Mouse (Mus musculus) embryonic facial prominence, embryonic 12.5 days (tissue): ENCODE data around the gene Pkn3. TPM values are rescaled to one million over a fixed set of nuclear protein-coding genes. Genes with fewer than 3 reads are reported as not detected.
A peak's percentile ranks its signal among the peaks of the same experiment; 100 is the strongest.

Experiments used
- ATAC-seq: fragments of 200-750 bp; cut with Nextera tagmentation; 2 replicates; pipeline ENCODE4 v1.8.0; 2017; ENCODE audit not compliant: insufficient number of reproducible peaks, insufficient read depth, low FRiP score, low TSS enrichment
- H3K27ac ChIP-seq: fragments of 300-500 bp; sonication (generic); 2 replicates; pipeline ENCODE4 v1.5.1; 2016; ENCODE audit warnings: mild to moderate bottlenecking
- H3K27me3 ChIP-seq: fragments of 300-500 bp; sonication (generic); 2 replicates; pipeline ENCODE4 v1.6.1; 2016; ENCODE audit warnings: mild to moderate bottlenecking, moderate library complexity
- H3K36me3 ChIP-seq: fragments of 300-500 bp; sonication (generic); 2 replicates; pipeline ENCODE4 v1.6.1; 2016; ENCODE audit warnings: mild to moderate bottlenecking
- H3K4me1 ChIP-seq: fragments of 300-500 bp; sonication (generic); 2 replicates; pipeline ENCODE4 v1.6.1; 2016
- H3K4me2 ChIP-seq: fragments of 300-500 bp; sonication (generic); replicated peaks from 2 replicates; pipeline ENCODE4 v1.6.1; 2016; ENCODE audit warnings: mild to moderate bottlenecking, moderate library complexity
- H3K4me3 ChIP-seq: fragments of 300-500 bp; sonication (generic); 2 replicates; pipeline ENCODE4 v1.5.1; 2016; ENCODE audit warnings: mild to moderate bottlenecking
- H3K9ac ChIP-seq: fragments of 300-500 bp; sonication (generic); 2 replicates; pipeline ENCODE4 v1.6.1; 2016; ENCODE audit warnings: mild to moderate bottlenecking, moderate library complexity
- H3K9me3 ChIP-seq: fragments of 300-500 bp; sonication (generic); 2 replicates; pipeline ENCODE4 v1.6.1; 2016; ENCODE audit warnings: mild to moderate bottlenecking, moderate library complexity
- WGBS: fragments of 180-500 bp; shearing (Covaris S2); methylation state at CpG from one replicate; pipeline ENCODE4 v1.1.7; 2016; 5-methylcytosine and 5-hydroxymethylcytosine counted together
- polyA plus RNA-seq: library from polyadenylated mRNA; unstranded; fragments of >200 nt; fragmentation: Nextera tagmentation; extraction: Ambion mirVana; gene quantifications from 2 replicates; pipeline ENCODE4 v1.2.1, GENCODE M21; 2016

Gene Pkn3
- polyA plus RNA-seq, 1 experiment from 2014 or later: 11.6 TPM

GRCm38 (mm10) chr2:30064298-30064697, 13.2 kb upstream of the Pkn3 start:
- Histone ChIP-seq H3K36me3 (peaks cover 11% of the 10 kb centered on the region), H3K4me2 (peak overlapping the region; percentile 62), H3K9ac (no peak overlapping the region), H3K4me1 (peaks cover 39% of the 10 kb centered on the region), H3K27me3 (no peaks in the 10 kb centered on the region), H3K27ac (no peak overlapping the region), H3K9me3 (no peaks in the 10 kb centered on the region), H3K4me3 (peak overlapping the region; percentile 58; the same call in 1 of the 2 replicates)
- ATAC-seq: no peak
- WGBS: 40% methylated on average over 3 of the region's 3 CpGs

- under 1% methylated on average over 72 of the region's 101 CpGs for WGBS
Measured at GRCm38 (mm10) chr2:30066046-30066901, 11.2 kb upstream of the Pkn3 start.

GRCm38 (mm10) chr2:30067031-30067888, 10.2 kb upstream of the Pkn3 start:
- Histone ChIP-seq H3K27ac (peak overlapping the region; percentile 100), H3K9ac (peak overlapping the region; percentile 100), H3K36me3 (peaks cover 23% of the 10 kb centered on the region), H3K4me2 (peak overlapping the region; percentile 67), H3K27me3 (no peaks in the 10 kb centered on the region), H3K4me1 (peaks cover 33% of the 10 kb centered on the region), H3K4me3 (peak overlapping the region; percentile 100), H3K9me3 (no peaks in the 10 kb centered on the region)
- ATAC-seq: 0 out of 2 replicates have a peak, but pooled peaks have one; percentile 1
- WGBS: under 1% methylated on average over 48 of the region's 69 CpGs

More at GRCm38 (mm10) chr2:30066046-30066901, 11.2 kb upstream of the Pkn3 start:
- peak overlapping the region; percentile 67 for H3K4me2 ChIP-seq
- peak overlapping the region; percentile 100 for H3K4me3 ChIP-seq
- H3K9me3 ChIP-seq: no peaks in the 10 kb centered on the region
- peaks cover 23% of the 10 kb centered on the region for H3K36me3 ChIP-seq
- H3K27me3 ChIP-seq: no peaks in the 10 kb centered on the region
- peaks cover 37% of the 10 kb centered on the region for H3K4me1 ChIP-seq
- peak overlapping the region; percentile 100 for H3K9ac ChIP-seq
- peak; percentile 94 for ATAC-seq
- H3K27ac ChIP-seq: peak overlapping the region; percentile 100

GRCm38 (mm10) chr2:30067962-30068361, 9.5 kb upstream of the Pkn3 start:
- peaks cover 30% of the 10 kb centered on the region for H3K36me3 ChIP-seq
- peak overlapping the region; percentile 67 for H3K4me2 ChIP-seq
- peak overlapping the region; percentile 100 for H3K9ac ChIP-seq
- peak overlapping the region; percentile 100 for H3K4me3 ChIP-seq
- no peaks in the 10 kb centered on the region for H3K9me3 ChIP-seq
- H3K27me3 ChIP-seq: no peaks in the 10 kb centered on the region
- no peak overlapping the region for H3K27ac ChIP-seq
- no peak for ATAC-seq
- H3K4me1 ChIP-seq: peaks cover 32% of the 10 kb centered on the region
- WGBS: 25% methylated on average over 7 of the region's 7 CpGs

GRCm38 (mm10) chr2:30072875-30073274, 4.6 kb upstream of the Pkn3 start:
- Histone ChIP-seq H3K4me3 (no peak overlapping the region), H3K36me3 (peaks cover 41% of the 10 kb centered on the region)

GRCm38 (mm10) chr2:30073285-30073684, 4.2 kb upstream of the Pkn3 start:
- peaks cover 9% of the 10 kb centered on the region for H3K4me1 ChIP-seq
- H3K4me3 ChIP-seq: no peak overlapping the region
- H3K36me3 ChIP-seq: peaks cover 40% of the 10 kb centered on the region
- H3K27ac ChIP-seq: no peak overlapping the region
- WGBS: 74% methylated on average over 3 of the region's 3 CpGs
- no peaks in the 10 kb centered on the region for H3K9me3 ChIP-seq
- no peak for ATAC-seq
- H3K4me2 ChIP-seq: no peak overlapping the region
- H3K9ac ChIP-seq: no peak overlapping the region
- H3K27me3 ChIP-seq: no peaks in the 10 kb centered on the region

More at GRCm38 (mm10) chr2:30072875-30073274, 4.6 kb upstream of the Pkn3 start:
- 78% methylated on average over 7 of the region's 7 CpGs for WGBS
- H3K9me3 ChIP-seq: no peaks in the 10 kb centered on the region
- no peak overlapping the region for H3K27ac ChIP-seq
- H3K4me2 ChIP-seq: no peak overlapping the region
- no peak overlapping the region for H3K9ac ChIP-seq
- ATAC-seq: no peak
- H3K4me1 ChIP-seq: peaks cover 6% of the 10 kb centered on the region
- H3K27me3 ChIP-seq: no peaks in the 10 kb centered on the region

- no peak overlapping the region for H3K4me3 ChIP-seq
- no peak overlapping the region for H3K4me2 ChIP-seq
- H3K27me3 ChIP-seq: no peaks in the 10 kb centered on the region
- H3K27ac ChIP-seq: no peak overlapping the region
- H3K36me3 ChIP-seq: peaks cover 19% of the 10 kb centered on the region
- no peaks in the 10 kb centered on the region for H3K9me3 ChIP-seq
- WGBS: 79% methylated on average over 3 of the region's 3 CpGs
- no peak overlapping the region for H3K9ac ChIP-seq
- no peak for ATAC-seq
- H3K4me1 ChIP-seq: peaks cover 10% of the 10 kb centered on the region
Measured at GRCm38 (mm10) chr2:30075625-30076024, 1.9 kb upstream of the Pkn3 start.

- H3K4me1 ChIP-seq: peaks cover 10% of the 10 kb centered on the region
- no peak for ATAC-seq
- no peak overlapping the region for H3K4me2 ChIP-seq
- H3K9me3 ChIP-seq: no peaks in the 10 kb centered on the region
- no peak overlapping the region for H3K9ac ChIP-seq
- WGBS: 92% methylated on average over 9 of the region's 9 CpGs
- H3K36me3 ChIP-seq: peaks cover 18% of the 10 kb centered on the region
- H3K4me3 ChIP-seq: no peak overlapping the region
- H3K27ac ChIP-seq: no peak overlapping the region
- no peaks in the 10 kb centered on the region for H3K27me3 ChIP-seq
Measured at GRCm38 (mm10) chr2:30076439-30076838, 1.0 kb upstream of the Pkn3 start.

- Histone ChIP-seq H3K4me3 (peak overlapping the region; percentile 54), H3K36me3 (peaks cover 18% of the 10 kb centered on the region), H3K27me3 (no peaks in the 10 kb centered on the region), H3K9ac (peak overlapping the region; percentile 52; the same call in 1 of the 2 replicates), H3K4me1 (peaks cover 10% of the 10 kb centered on the region), H3K27ac (peak overlapping the region; percentile 37), H3K4me2 (peak overlapping the region; percentile 94), H3K9me3 (no peaks in the 10 kb centered on the region)
- WGBS: 63% methylated on average over 6 of the region's 6 CpGs
- no peak for ATAC-seq
Measured at GRCm38 (mm10) chr2:30076959-30077358, 525 bp upstream of the Pkn3 start.

- ATAC-seq: 0 out of 2 replicates have a peak, but pooled peaks have one; percentile 31
- peaks cover 10% of the 10 kb centered on the region for H3K4me1 ChIP-seq
Measured at GRCm38 (mm10) chr2:30078349-30078712, 847 bp downstream of the Pkn3 start.

GRCm38 (mm10) chr2:30078760-30079159, 1.3 kb downstream of the Pkn3 start:
- H3K27ac ChIP-seq: peak overlapping the region; percentile 85; the same call in 1 of the 2 replicates
- H3K27me3 ChIP-seq: no peaks in the 10 kb centered on the region
- H3K9ac ChIP-seq: peak overlapping the region; percentile 20; the same call in 1 of the 2 replicates
- H3K4me1 ChIP-seq: peaks cover 10% of the 10 kb centered on the region
- peak overlapping the region; percentile 54; the same call in 1 of the 2 replicates for H3K4me3 ChIP-seq
- WGBS: 67% methylated on average over 4 of the region's 4 CpGs
- H3K9me3 ChIP-seq: no peaks in the 10 kb centered on the region
- peaks cover 3% of the 10 kb centered on the region for H3K36me3 ChIP-seq
- H3K4me2 ChIP-seq: peak overlapping the region; percentile 94
- ATAC-seq: no peak

More at GRCm38 (mm10) chr2:30078349-30078712, 847 bp downstream of the Pkn3 start:
- H3K4me2 ChIP-seq: peak overlapping the region; percentile 94
- 9% methylated on average over 10 of the region's 10 CpGs for WGBS
- no peaks in the 10 kb centered on the region for H3K9me3 ChIP-seq
- H3K27ac ChIP-seq: peak overlapping the region; percentile 85
- peak overlapping the region; percentile 54 for H3K4me3 ChIP-seq
- H3K27me3 ChIP-seq: no peaks in the 10 kb centered on the region
- H3K36me3 ChIP-seq: peaks cover 7% of the 10 kb centered on the region
- peak overlapping the region; percentile 20; the same call in 1 of the 2 replicates for H3K9ac ChIP-seq
